Mouse (Mus musculus) limb, embryonic 12.5 days (tissue): ENCODE data around the gene Cyp4x1. TPM values are rescaled to one million over a fixed set of nuclear protein-coding genes. Genes with fewer than 3 reads are reported as not detected.

ENCODE experiments used
- ATAC-seq: fragments of 200-750 bp; cut with Nextera tagmentation; 2 replicates; pipeline ENCODE4 v1.8.0; 2017; ENCODE audit warnings: low read depth, moderate TSS enrichment; ENCODE audit not compliant: insufficient number of reproducible peaks, insufficient read depth, low FRiP score, low TSS enrichment
- H3K27ac ChIP-seq: fragments of 300-500 bp; sonication (generic); 2 replicates; pipeline ENCODE4 v1.5.1; 2016; ENCODE audit warnings: mild to moderate bottlenecking, moderate library complexity
- H3K27me3 ChIP-seq: fragments of 300-500 bp; sonication (generic); 2 replicates; pipeline ENCODE4 v1.6.1; 2016; ENCODE audit warnings: mild to moderate bottlenecking, moderate library complexity
- H3K36me3 ChIP-seq: fragments of 300-500 bp; sonication (generic); 2 replicates; pipeline ENCODE4 v1.6.1; 2016; ENCODE audit warnings: mild to moderate bottlenecking, moderate library complexity
- H3K4me1 ChIP-seq: fragments of 300-500 bp; sonication (generic); replicated peaks from 2 replicates; pipeline ENCODE4 v1.6.1; 2016
- H3K4me2 ChIP-seq: fragments of 300-500 bp; sonication (generic); 2 replicates; pipeline ENCODE4 v1.6.1; 2016; ENCODE audit warnings: mild to moderate bottlenecking, moderate library complexity
- H3K4me3 ChIP-seq: fragments of 300-500 bp; sonication (generic); replicated peaks from 2 replicates; pipeline ENCODE4 v1.5.1; 2016; ENCODE audit warnings: mild to moderate bottlenecking
- H3K9ac ChIP-seq: fragments of 300-500 bp; sonication (generic); replicated peaks from 2 replicates; pipeline ENCODE4 v1.6.1; 2016; ENCODE audit warnings: mild to moderate bottlenecking, moderate library complexity
- H3K9me3 ChIP-seq: fragments of 300-500 bp; sonication (generic); 2 replicates; pipeline ENCODE4 v1.6.1; 2016; ENCODE audit warnings: mild to moderate bottlenecking, moderate library complexity
- WGBS: fragments of 180-500 bp; shearing (Covaris S2); methylation state at CpG from one replicate; pipeline ENCODE4 v1.1.7; 2016; 5-methylcytosine and 5-hydroxymethylcytosine counted together
- polyA plus RNA-seq: library from polyadenylated mRNA; unstranded; fragments of >200 nt; fragmentation: Nextera tagmentation; extraction: Ambion mirVana; gene quantifications from 2 replicates; pipeline ENCODE4 v1.2.1, GENCODE M21; 2016

The Cyp4x1 gene
- polyA plus RNA-seq, 1 experiment from 2014 or later: not detected

DNA sequence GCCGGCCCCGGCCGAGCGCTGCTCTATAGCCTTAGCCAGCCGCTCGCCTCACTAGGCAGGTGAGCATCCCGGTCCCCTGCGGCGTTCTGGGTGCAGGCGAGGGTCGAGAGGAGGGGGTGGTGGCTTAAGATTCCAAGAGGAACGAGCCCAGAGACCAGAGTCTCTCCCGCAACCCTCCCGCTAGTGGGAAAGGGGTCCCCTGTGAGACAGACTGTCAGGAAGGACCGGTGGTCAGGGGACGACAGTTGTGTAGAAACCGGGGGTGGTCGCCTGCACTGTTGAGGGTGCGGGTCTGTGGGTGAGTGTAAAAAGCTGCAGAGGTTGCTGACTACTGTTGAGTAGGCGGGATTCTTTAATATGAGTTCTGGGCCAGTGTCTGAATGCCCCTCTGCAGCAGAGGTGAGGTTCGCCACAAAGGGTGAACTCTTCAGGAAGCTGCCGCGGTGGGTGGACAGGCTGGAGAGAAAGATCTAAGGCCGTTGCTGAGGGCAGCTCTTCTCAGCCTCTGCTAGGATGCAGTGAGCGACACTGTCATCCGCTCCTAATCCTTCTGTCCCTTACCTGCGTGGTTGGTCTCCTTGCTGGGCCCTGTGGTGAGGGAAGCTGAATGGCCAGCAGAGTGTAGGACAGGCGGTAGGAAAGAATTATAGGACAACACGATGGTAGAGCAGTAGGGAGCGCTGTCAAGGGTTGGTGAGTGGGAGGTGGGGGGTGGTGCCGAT is 70.4 kb downstream of the Cyp4x1 start:
- Histone ChIP-seq H3K27ac (no peak overlapping the region), H3K4me1 (peaks cover 14% of the 10 kb centered on the region), H3K4me2 (peak overlapping the region; percentile 94), H3K4me3 (peak overlapping the region; percentile 56), H3K9me3 (no peaks in the 10 kb centered on the region), H3K36me3 (no peaks in the 10 kb centered on the region), H3K27me3 (peaks cover 97% of the 10 kb centered on the region), H3K9ac (peak overlapping the region; percentile 56)
- ATAC-seq: no peak
- 1% methylated on average over 31 of the region's 31 CpGs for WGBS

DNA sequence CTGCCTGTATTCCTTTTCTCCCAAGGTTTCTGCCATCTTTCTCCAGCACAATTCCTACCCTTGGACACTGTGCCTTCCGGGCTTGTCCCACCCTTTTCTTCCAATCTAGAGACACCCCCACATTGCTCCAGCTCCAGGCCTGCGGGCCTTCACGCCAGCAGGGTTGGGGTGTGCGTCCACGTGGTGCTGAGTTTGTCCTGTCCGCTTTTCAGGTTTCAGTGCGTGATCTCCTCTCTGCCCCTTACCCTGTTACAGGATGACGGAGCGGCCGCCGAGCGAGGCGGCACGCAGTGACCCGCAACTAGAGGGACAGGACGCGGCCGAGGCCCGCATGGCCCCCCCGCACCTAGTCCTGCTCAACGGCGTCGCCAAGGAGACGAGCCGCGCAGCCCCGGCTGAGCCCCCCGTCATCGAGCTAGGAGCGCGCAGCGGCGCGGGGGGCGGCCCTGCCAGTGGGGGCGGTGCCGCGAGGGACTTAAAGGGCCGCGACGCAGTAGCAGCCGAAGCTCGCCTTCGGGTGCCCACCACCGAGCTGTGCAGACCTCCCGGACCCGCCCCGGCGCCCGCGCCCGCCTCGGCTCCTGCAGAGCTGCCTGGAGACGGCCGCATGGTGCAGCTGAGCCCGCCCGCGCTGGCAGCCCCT is 71.1 kb downstream of the Cyp4x1 start:
- H3K4me2 ChIP-seq: peak overlapping the region; percentile 94
- under 1% methylated on average over 58 of the region's 58 CpGs for WGBS
- no peak overlapping the region for H3K27ac ChIP-seq
- no peaks in the 10 kb centered on the region for H3K9me3 ChIP-seq
- H3K27me3 ChIP-seq: peaks cover 97% of the 10 kb centered on the region
- H3K36me3 ChIP-seq: no peaks in the 10 kb centered on the region
- H3K9ac ChIP-seq: peak overlapping the region; percentile 56
- ATAC-seq: peak; percentile 67
- peaks cover 14% of the 10 kb centered on the region for H3K4me1 ChIP-seq
- H3K4me3 ChIP-seq: peak overlapping the region; percentile 56

DNA sequence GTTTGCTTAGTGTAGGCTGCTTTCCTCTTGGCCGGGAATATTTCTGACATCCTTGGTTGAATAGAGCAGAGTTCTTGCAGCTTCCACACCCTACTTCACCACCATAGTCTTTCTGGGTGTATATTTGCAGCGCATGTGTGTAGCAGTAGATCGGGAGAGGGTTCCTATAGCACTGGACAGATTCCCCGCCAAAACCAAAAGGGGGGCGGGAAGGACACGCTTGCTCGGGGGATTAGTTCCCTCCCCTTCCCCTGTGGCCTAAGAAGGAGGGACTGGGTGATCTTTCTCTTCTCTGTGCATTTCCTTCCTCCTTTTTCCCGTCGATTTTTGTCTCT is 71.6 kb downstream of the Cyp4x1 start:
- no peaks in the 10 kb centered on the region for H3K36me3 ChIP-seq
- no peak overlapping the region for H3K9ac ChIP-seq
- H3K4me2 ChIP-seq: peak overlapping the region; percentile 94
- H3K4me1 ChIP-seq: peaks cover 14% of the 10 kb centered on the region
- no peak overlapping the region for H3K27ac ChIP-seq
- peak overlapping the region; percentile 56 for H3K4me3 ChIP-seq
- H3K27me3 ChIP-seq: peaks cover 97% of the 10 kb centered on the region
- no peak for ATAC-seq
- WGBS: 2% methylated on average over 9 of the region's 9 CpGs
- no peaks in the 10 kb centered on the region for H3K9me3 ChIP-seq

DNA sequence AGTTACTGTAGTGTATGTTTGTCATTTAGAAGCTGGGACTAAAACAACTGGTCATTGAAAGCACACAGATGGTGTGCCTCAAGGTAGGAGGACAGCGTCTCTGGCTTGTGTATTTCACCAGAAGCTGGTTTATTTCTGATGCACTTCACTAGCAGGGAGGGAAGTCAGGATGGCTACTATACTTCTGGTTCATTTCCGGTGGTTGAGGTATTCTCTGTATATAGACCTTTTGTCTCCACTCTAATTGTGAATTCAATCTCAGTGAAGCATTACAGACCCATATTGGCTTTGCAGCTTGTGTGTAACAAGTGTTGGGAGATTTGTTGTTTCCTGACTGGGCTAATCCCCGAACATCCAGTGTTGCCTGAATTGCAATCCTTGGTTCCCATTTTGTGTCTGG is 73.3 kb downstream of the Cyp4x1 start:
- Histone ChIP-seq H3K36me3 (no peaks in the 10 kb centered on the region), H3K4me1 (peaks cover 25% of the 10 kb centered on the region), H3K4me2 (no peak overlapping the region), H3K27me3 (peaks cover 99% of the 10 kb centered on the region), H3K4me3 (no peak overlapping the region), H3K9me3 (no peaks in the 10 kb centered on the region), H3K9ac (no peak overlapping the region), H3K27ac (no peak overlapping the region)
- no peak for ATAC-seq
- 17% methylated on average over 3 of the region's 3 CpGs for whole genome bisulfite sequencing

DNA sequence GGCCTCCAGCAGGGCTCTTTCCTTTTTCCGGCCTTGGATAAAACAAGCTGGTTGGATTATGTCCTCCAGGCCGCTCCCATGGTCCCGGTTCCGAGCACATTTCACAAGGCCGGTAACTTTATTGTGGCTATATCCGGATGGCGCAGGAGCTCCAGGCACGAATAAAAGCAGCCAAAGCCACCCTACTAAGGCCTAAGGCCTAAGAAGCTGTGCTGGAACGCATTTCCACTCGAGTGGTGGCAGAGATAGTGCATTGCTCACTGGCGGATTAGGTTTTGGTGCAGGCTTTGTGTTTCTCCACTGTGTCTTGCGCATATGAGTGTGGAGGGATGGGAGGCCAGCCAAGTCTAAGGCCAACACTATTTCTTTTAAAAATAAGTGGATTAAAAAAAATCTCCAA is 74.2 kb downstream of the Cyp4x1 start:
- H3K4me3 ChIP-seq: no peak overlapping the region; the same call in 1 of the 2 replicates
- no peaks in the 10 kb centered on the region for H3K36me3 ChIP-seq
- no peak for ATAC-seq
- no peak overlapping the region for H3K4me2 ChIP-seq
- no peak overlapping the region for H3K9ac ChIP-seq
- no peaks in the 10 kb centered on the region for H3K9me3 ChIP-seq
- peaks cover 25% of the 10 kb centered on the region for H3K4me1 ChIP-seq
- H3K27me3 ChIP-seq: peaks cover 99% of the 10 kb centered on the region
- no peak overlapping the region for H3K27ac ChIP-seq
- WGBS: 1% methylated on average over 12 of the region's 12 CpGs

DNA sequence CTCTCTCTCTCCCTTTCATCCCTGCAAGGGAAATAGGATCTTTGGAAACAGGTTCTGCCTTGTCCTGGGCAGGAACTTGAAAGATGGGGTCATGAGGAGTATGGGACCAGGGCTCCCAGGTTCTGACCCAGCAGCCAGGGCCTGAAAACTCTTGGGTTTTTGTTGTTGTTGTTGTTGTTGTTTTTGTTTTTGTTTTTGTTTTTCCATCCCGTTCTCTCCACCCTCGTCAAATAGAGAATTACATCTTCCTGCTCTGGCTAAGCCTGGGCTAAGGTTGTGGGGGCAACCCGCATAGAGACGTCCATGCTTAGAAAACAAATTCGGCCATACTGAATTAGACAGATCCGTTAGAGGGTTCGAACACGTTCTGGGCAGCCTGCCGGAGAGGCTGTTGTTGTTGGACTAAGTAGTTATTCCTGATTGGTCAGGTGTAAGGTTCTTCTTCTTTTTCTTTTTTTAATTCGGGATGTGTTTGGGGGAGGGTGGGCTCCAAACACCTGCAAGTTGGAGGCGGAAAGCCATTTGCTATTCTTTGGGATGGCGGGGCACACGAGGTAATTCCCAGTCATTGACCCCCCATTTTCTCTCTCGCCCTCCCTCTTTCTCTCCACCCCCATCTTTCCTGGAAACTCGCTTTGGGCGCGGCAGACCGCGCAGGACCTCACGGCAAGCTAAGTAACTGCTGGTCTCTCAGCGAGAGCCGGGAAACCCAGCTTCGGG is 75.0 kb downstream of the Cyp4x1 start:
- Histone ChIP-seq H3K9me3 (no peaks in the 10 kb centered on the region), H3K36me3 (no peaks in the 10 kb centered on the region), H3K27me3 (peaks cover 98% of the 10 kb centered on the region), H3K4me1 (peaks cover 25% of the 10 kb centered on the region), H3K4me2 (0 out of 2 replicates have a peak overlapping the region, but pooled peaks have one; percentile 7), H3K27ac (0 out of 2 replicates have a peak overlapping the region, but pooled peaks have one; percentile 57), H3K4me3 (peak overlapping the region; percentile 19; the same call in 1 of the 2 replicates), H3K9ac (no peak overlapping the region)
- WGBS: 2% methylated on average over 23 of the region's 23 CpGs
- ATAC-seq: no peak

DNA sequence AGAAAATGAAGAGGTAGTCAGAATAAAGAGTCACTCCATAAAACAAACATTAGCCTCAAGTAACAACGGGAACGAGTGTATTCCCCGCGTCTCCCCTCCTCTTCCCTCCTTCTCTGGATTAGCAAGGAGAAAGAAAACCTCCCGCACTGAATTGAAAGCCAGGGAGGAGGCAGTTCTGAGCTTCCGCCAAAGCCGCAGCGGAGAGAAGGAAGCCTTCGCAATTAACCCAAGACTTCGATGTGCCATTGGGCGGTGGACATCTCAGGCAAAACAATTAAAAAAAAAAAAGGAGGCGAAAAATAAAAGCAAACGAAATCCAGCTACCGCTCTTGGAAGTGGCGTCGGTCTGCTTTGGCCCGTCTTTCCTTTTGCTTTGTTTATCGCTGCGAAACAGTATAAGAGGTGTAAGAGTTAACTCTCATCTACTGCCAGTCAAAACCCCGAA is 75.7 kb downstream of the Cyp4x1 start:
- peak overlapping the region; percentile 37; the same call in 1 of the 2 replicates for H3K4me3 ChIP-seq
- under 1% methylated on average over 20 of the region's 20 CpGs for WGBS
- no peaks in the 10 kb centered on the region for H3K36me3 ChIP-seq
- H3K27ac ChIP-seq: no peak overlapping the region
- H3K9me3 ChIP-seq: no peaks in the 10 kb centered on the region
- no peak overlapping the region for H3K9ac ChIP-seq
- no peak overlapping the region for H3K4me2 ChIP-seq
- peaks cover 19% of the 10 kb centered on the region for H3K4me1 ChIP-seq
- no peak for ATAC-seq
- peaks cover 98% of the 10 kb centered on the region for H3K27me3 ChIP-seq

DNA sequence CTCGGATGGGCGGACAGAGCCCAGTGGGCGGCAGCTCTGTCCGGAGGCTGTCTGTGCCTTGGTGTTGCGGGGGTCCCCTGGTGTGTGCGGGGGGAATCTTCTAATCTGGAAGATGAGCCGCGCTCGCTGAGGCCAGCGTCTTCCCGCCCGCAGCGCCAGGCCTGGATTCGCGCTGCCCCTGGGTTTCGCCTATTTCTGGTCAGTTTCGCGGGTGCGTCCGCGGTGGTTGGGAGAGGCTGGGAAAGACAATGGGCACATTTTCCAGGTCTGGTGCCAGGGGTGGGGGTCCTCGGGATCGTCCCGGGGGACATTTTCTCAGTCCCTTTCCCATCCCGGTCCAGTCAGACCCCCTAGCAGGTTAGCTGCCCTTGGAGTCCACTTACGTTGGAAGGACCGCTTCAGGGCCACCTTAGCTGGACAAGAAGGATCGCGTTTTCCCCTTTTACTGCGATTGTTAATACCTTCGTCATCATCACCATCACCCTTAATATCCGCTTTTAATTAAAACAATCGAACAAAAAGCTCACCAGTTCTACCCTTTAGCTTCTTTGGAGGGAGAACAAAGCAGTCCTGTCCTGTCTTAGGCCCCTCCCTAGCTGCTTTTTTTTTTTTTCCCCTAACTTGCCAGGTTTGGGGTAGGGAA is 76.3 kb downstream of the Cyp4x1 start:
- H3K4me1 ChIP-seq: peaks cover 18% of the 10 kb centered on the region
- H3K27me3 ChIP-seq: peaks cover 98% of the 10 kb centered on the region
- ATAC-seq: no peak
- peak overlapping the region; percentile 37 for H3K4me3 ChIP-seq
- no peaks in the 10 kb centered on the region for H3K36me3 ChIP-seq
- H3K9me3 ChIP-seq: no peaks in the 10 kb centered on the region
- under 1% methylated on average over 33 of the region's 33 CpGs for WGBS
- H3K4me2 ChIP-seq: peak overlapping the region; percentile 58; the same call in 1 of the 2 replicates
- H3K9ac ChIP-seq: 0 out of 2 replicates have a peak overlapping the region, but pooled peaks have one; percentile 13
- H3K27ac ChIP-seq: 0 out of 2 replicates have a peak overlapping the region, but pooled peaks have one; percentile 31

DNA sequence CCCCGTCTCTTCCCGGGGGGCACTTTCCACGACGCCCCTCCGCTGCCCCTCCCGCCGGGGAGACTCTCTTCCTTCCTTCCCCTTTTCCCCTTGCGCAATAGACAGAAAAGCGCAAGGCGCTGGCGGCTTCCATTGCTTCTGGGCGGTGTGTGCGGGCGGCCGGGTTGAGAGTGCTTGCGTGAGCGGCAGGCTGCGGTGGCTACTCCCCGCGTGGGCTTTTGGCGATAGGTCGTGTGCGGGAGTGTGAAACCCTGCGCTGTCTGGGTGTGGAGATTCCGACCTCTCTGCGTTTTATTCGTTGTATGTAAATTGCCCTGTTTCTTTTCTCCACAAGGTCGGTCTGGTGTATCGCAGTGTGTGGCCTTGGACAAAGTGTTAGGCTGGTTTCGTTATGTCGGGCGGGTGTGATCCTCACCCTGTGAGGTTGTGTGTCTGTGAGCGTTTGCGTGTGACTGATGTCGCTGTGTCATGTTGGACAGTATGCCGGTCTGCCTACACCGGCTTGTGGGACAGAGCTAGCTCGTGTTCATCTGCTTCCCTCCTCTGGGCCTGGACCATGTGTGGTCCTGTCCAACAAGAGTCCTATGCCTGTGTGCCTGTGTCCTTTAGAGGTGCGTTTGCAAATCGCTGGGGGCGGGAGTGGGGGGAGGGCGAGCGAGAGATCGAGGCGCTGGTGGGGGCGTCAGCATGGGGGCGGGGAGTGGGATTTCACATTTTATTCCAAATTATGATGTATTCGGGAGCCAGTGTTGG is 77.0 kb downstream of the Cyp4x1 start:
- Histone ChIP-seq H3K9ac (peak overlapping the region; percentile 37), H3K4me1 (peaks cover 22% of the 10 kb centered on the region), H3K9me3 (no peaks in the 10 kb centered on the region), H3K36me3 (no peaks in the 10 kb centered on the region), H3K27me3 (peaks cover 98% of the 10 kb centered on the region), H3K4me2 (peak overlapping the region; percentile 58), H3K27ac (peak overlapping the region; percentile 45; the same call in 1 of the 2 replicates), H3K4me3 (peak overlapping the region; percentile 37)
- 1% methylated on average over 48 of the region's 48 CpGs for WGBS
- peak; percentile 46; the same call in 1 of the 2 replicates for ATAC-seq

DNA sequence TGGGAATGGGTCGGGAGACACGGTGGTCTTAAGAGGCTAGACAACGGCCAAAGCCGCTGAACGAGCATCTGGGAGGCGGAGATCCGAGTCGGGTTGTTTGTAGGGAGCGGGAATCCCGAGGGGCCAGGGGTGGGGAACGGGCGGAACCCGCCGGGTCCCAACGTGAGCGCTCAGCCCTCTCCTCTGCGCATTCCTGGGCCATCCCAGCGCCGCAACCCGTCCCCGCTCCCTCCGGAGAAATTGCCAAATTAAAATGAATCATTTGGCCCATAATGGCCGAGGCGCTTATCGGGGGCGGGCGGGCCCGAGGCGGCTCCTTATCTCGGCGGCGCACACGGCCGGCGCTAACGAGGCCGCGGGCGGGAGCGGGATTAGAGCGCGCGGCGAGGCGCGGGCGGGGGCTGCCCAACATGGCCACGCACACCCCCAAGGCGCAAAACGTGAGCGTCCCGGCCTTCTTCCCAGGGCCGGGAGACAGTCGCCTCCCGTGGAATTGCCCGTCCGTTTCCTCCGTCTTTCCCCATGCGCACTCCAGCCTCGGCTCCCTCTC is 77.6 kb downstream of the Cyp4x1 start, which contains the start of gene Tal1:
TSS of gene Tal1 (plus strand) at position 56 of the 550 bp plus-strand sequence.
- no peak for ATAC-seq
- H3K27ac ChIP-seq: peak within 1 kb of the TSS; percentile 45; the same call in 1 of the 2 replicates

More for the DNA sequence above, 77.6 kb downstream of the Cyp4x1 start, which contains the start of gene Tal1:
- H3K4me1 ChIP-seq: peaks cover 23% of the 10 kb centered on the region
- H3K4me2 ChIP-seq: peak within 1 kb of the TSS; percentile 58
- under 1% methylated on average over 60 of the region's 60 CpGs for WGBS
- peak within 1 kb of the TSS; percentile 37 for H3K9ac ChIP-seq
- no peaks in the 10 kb centered on the region for H3K9me3 ChIP-seq
- H3K36me3 ChIP-seq: no peaks in the 10 kb centered on the region
- peak within 1 kb of the TSS; percentile 37 for H3K4me3 ChIP-seq
- H3K27me3 ChIP-seq: peaks cover 98% of the 10 kb centered on the region
